Mouse (Mus musculus) liver, embryonic 14 days (tissue): ENCODE data around the gene Zc3h12a. TPM values are rescaled to one million over a fixed set of nuclear protein-coding genes. Genes with fewer than 3 reads are reported as not detected.

ENCODE experiments used
- polyA plus RNA-seq: library from polyadenylated mRNA; depleted of rRNA; stranded (reverse); fragments of >200 nt; gene quantifications from 2 replicates; pipeline ENCODE4 v1.2.3, GENCODE M21; 2012; rRNA removed

Zc3h12a gene
- polyA plus RNA-seq, result 0.85 and 0.89 TPM in 2 replicates

DNA sequence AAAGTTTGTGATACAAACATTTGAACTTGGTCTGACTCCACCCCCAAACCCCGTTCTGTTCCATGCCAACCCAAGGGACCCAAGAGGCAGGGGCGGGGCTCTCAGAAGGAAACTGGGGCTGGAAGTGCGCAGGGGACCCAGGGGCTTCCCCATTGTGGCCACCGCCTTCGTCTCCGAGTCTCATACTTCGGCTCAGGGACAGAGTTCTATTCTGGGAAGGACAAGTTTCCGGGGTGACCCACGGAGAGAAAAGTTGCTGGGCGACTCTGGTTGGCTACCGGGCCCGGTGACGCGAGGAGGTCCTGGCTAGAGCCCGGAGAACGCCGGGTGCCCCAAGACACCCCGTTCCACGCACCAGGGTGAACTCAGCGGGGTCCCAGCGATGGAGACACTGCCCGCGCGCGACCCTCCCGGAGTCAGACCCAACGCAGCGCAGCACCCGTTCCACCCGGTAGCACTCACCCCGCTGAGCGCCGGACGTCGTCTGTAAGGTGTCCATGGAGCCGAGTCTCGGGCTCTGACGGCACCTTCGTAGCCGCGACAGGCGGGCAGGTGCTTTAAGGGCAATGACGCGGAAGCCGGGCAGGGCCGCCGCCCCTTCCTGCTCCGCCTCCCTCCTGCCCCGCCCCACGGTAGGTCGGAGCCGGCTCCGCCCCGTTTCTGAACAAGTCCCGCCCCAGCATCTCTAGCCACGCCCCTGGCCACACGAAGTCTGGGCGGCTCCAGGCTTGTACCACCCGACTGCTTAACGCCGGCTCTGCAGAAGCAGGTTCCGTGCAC lies at the start of gene Zc3h12a:
Zc3h12a (minus strand) TSS at position 536 of the 780 bp plus-strand sequence.

GRCm38 (mm10) chr4:125084403-125085345 lies 43.0 kb downstream of the Zc3h12a start, which contains the start of gene Meaf6:
TSS of gene Meaf6 (plus strand) at chr4:125085134.

Other genes with a start within 250 kb of the Zc3h12a start
- gene Epha10, start 246.9 kb downstream of the Zc3h12a start, polyA plus RNA-seq, result 0.01 TPM in 1 of 2 replicates, not detected in the other
- 5.5 and 7.0 TPM in 2 replicates for gene 9930104L06Rik, start 190.8 kb downstream of the Zc3h12a start, polyA plus RNA-seq
- gene Cdca8, start 188.5 kb downstream of the Zc3h12a start, polyA plus RNA-seq, result 62.8 and 68.2 TPM in 2 replicates
- gene Rspo1, start 141.4 kb downstream of the Zc3h12a start, polyA plus RNA-seq, result 0.75 and 0.92 TPM in 2 replicates
- 29.5 and 31.3 TPM in 2 replicates for gene Gnl2, start 111.3 kb downstream of the Zc3h12a start, polyA plus RNA-seq
- gene Dnali1, start 62.1 kb downstream of the Zc3h12a start, polyA plus RNA-seq, result 0.01 TPM in 1 of 2 replicates, not detected in the other
- 8.4 and 10.2 TPM in 2 replicates for gene Snip1, start 61.2 kb downstream of the Zc3h12a start, polyA plus RNA-seq
- 12.4 and 16.9 TPM in 2 replicates for gene Meaf6, start 42.7 kb downstream of the Zc3h12a start, polyA plus RNA-seq